Mouse (Mus musculus) spleen, postnatal 14 days (tissue): ENCODE data around the gene Cetn4.

Source experiments
- DNase-seq, 2 experiments: peaks; one replicate each; pipeline ENCODE4 v3.0.0; 2021 to 2022; ENCODE audit warnings: low spot score in 2 of 2

The Cetn4 gene

DNA sequence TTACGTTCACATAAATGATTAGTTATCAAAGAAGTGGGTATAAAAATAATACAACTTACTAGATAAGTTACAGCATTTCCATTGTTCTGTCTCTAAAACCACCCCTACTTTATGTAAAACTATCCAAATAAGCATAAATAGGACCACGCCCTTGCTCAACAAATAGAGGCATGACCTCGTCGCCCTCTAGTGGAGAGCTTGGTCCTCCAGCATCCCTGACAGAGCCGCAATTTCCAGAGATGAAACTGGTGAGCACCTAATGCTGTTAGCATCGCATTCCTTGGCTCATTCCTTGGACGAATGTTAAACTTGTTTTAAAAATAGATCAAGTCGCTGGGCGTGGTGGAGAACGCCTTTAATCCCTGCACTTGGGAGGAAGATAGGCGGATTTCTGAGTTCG, 9.8 kb downstream of the Cetn4 start:
- peak; percentile 20 to 39 for DNase-seq

DNA sequence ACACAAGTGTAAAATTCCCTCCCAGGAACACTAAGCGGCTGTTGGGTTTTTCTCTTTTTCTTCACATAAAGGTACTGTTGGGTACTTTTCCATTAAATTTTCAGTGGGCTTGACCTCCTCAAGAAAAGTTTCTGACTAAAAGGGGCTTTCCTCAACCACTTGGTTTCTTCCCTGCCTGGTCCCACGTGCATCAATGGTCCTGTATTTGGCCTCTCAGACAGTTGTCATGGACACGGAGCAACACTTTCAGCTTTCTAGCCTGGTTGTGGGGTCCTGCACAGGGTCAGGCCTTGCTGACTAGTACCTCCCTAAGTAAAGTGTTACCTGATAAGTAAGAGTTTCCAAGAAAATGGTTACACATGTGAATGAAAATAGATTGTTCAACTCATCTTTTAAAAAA, 13.0 kb downstream of the Cetn4 start:
- no peak for DNase-seq

DNA sequence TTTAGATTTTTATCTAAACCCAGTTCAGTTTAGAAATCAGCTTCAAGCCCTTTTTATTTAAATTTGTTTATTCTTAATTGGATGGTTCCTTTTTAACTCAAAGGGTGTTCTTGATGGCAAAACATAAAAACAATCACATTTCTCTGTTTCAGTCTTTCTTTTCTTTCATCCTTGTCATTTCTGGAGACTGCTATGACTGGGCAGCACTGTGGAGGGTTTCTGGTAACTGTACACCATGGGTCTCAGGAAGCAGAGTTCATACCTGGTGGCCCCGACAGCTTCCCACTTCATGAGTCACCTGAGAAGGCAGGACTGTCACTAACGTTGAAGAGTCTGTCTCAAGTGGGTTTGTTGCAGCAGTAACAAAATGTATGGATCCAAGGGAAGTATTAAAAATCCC, 19.9 kb downstream of the Cetn4 start:
- DNase-seq, result no peak

DNA sequence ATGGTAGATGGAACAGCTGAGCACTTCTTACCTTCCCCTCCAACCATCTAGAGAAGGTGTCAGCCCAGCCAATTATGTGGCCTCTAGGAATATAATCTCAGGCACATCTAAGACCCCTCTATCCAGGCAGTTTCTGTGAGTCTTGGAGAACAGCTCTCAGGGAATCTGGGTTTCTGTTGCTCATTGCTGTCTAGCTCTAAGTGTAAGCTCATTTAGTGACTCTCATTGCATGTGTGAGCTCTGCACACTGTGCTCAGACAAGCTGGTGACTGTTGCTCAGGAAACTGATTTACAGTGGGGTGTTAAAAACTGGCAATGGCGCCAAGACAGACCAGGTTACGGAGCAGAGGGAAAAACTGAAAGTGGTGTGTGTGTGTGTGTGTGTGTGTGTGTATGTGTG, 20.6 kb downstream of the Cetn4 start:
- DNase-seq, result no peak

DNA sequence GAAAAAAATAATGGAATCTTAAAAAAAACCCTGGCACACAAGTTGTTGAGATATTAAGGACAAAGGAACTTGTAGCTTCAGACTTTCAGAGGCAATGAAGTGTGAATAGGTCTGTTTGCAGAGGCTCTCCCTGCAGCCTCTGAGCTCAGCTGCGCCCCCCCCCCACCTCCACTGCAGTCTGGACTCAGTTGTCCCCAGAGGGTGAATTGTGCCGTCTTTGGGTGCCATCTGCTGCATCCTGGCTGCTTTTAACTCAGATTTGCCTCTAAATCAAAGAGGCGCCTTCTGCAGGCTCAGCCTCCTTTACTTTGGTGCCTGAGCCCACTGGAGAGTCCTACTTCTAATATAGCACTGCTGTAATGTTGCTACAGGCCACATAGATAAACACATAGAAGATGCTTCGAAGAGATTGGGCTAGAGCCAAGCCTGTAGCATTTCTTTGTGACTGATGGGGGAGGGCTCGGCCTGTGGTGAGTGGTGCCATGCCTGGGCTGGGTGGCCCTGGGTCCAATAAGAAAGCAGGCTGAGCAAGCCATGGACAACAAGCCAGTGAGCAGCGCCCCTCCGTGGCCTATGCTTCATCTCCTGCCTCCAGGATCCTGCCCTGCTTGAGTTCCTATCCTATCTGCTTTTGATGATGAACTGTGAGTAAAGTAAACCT, 21.5 kb downstream of the Cetn4 start:
- DNase-seq, result no peak

DNA sequence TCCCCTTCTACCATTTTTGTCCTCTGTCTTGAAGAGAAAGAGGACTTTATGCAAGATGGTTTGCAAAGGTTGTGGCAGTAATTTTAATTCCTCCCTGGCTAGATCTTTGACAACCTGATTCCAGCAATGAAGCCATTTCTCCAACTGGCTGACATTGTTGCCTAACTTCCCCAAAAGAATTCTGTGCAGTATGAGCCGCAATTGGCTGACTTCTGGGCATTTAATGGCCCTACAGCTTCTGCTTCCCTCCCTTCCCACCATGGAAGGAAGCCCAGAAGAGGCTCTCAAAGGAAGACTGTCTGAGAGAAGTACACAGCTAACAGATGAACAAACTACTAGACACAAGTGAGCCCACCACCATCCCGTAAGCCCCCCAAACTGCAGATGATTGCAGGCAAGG, 23.3 kb downstream of the Cetn4 start:
- no peak for DNase-seq

DNA sequence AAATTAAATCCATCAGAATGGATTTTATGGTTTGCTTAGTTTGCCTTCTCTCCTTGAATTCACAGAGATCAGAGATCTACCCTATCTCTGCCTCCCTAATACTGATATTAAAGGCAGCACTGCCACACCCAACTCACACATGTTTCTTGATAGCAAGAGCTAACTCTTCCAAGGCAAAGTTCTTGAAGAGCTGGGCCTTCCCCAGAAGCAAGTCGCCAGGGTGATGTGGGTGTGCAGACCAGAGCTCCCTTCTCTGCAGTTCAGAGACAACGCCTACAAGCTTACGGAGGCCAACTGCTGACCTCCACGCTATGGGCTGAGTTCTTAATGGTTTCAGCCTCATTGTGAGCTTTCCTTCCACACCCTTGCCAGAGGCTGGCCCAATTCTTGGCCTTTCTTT, 29.3 kb downstream of the Cetn4 start:
- no peak for DNase-seq

DNA sequence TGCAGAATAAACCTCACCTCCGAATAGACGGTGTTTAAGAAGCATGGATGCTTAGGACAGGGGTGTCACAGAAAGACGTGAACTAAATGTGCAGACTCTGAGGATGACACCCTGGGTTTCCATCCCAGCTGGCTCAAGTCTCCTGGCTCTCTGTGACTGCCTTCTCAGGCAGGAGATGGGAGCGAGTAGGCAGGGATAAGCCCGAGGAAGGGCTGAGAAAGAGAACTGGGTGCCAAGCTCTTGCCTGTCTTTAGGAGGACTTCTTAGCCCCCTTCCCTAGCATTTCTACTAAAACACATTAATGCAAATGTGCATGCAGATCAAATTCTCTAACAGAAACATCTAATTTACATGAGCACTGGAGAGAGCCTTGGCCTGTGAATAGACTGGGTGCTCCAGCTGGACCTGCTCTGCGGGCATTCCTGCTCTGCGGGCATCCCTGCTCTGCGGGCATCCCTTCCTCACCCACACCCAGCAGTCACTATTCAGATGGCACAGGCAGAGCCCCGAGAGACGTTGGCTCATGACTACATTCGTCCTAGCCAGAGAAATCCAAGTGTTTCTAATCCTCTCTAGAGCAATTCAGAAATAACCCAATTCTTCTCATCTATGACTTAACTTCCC, 30.1 kb downstream of the Cetn4 start:
- DNase-seq, result no peak

DNA sequence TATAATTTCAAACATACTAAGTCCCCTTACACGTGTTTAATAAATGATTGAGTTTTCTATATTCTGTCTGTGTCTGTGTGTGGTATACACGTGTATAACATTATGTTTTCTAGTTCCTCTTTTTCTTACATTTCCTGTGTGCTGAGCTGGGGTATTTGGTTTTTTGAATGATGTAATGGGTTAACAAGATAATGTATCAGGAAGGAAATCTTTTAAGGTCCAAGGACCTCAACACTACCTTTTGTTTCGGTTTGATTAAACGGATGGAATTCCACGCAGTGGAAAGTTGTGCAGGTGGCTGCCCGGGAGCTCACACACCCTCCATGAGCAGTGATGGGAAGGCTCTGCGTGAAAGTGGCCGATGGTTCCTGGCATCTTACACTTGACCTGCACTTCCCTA, 31.6 kb downstream of the Cetn4 start:
- DNase-seq, result no peak

DNA sequence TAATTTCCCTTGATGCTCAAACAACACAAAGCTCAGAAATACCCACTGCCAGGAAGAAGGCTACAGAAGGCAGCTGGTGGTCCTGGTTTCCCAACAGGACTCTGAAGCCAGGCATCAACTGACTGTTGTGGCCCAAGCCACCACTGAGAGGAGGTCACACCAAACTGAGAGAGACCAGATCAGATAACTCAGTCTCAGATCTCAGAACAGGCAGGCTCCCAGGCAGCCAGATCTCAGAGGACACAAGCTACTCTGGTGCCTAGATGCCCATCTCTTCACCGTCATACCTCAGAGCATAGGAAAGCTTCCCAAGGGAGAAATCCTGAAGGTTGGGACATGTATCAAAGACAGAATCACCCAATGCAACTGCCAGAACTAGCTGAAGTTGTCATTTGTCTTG, 32.3 kb downstream of the Cetn4 start:
- DNase-seq, result no peak

DNA sequence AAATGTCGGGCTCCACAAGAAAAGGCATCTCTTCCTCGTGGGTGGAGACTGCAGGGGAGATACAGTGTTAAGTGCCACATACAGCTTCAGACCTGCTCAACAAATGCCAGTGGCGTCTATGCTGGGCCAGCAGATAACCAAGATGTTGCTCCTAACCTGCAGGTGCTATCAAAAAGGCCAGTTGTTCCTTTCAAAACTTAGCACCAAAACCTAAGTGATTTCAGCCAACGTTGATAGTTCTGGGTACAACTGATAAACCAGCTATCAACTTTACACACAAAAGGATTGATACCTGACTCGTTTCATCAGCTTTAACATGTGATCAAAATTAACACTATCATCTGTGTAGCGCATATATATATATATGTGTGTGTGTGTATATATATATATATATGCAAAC, 37.8 kb downstream of the Cetn4 start:
- DNase-seq, result no peak

DNA sequence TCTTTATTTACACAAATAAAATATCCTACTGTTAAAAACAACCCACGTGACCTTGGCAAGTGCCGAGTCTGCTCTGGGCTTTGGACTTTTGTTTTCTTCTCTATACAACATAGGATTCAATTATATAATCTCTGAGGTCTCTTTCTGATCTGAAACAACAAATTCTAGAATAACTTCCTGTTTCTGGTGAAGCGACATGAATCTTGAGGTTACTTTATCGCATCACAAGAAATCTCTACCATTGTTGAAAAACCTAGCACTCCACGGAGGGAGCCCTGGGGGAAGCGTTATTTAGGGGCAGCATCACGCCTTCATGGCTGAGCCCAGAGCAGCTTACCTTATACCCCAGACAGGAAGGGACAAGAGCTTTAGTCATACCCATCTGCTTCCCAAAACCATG, 39.4 kb downstream of the Cetn4 start:
- no peak for DNase-seq

DNA sequence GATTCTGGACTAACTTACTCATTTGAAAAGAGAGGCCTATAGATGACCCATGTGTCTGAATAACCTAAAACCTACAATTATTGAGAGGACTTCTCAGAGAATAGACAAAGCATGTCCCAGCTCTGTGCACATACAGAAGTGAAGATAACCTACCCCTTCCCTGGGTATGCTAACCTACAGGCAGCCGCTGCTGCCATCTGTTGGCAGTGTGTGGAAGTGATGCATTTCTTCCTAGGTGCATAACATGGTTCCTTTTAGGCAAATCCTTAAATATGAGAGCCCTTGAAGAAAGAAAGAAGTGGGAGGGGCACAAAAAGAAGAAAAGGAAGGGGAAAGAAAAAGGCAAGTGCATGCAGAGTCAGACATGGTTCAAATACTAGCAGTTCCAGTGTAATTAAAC, 41.3 kb downstream of the Cetn4 start:
- peak in 1 of 2 experiments; percentile 50 for DNase-seq

DNA sequence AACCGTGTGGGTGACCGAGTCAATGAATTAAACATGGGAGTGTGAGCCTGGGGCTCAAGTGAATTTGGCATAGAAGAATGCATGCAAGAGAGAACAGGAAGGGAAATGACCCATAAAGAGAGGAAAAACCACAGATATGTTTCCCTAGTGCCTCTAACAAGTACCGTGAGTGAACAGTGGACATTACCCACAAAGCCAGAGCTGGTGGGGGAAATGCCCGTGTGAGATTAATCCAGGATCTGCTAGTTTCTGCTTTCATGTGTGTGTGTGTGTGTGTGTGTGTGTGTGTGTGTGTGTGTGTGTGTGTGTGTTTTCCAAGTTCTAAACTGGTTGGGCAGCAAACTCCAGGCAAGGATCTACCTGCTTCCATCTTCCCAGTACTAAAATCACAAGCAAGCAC, 42.6 kb downstream of the Cetn4 start:
- no peak for DNase-seq

DNA sequence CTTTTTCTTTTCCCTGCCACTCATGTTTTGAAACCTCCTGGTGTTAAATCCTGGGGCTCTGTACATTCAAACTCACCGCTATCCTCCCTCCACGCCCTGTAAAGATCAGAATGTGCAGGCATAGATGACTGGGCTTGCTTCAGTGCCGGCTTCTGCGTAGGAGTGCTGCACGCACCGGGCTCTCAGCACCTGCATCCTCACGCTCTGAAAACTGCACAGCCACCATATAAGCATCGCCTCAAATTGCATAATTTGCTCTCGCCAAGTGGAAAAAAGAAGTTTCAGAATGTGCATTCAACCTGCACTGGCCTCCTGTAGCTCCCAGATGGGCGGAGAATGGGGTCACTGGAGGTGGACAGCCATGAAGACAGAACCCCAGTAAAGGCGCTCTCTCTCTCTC, 44.2 kb downstream of the Cetn4 start:
- DNase-seq, result no peak

DNA sequence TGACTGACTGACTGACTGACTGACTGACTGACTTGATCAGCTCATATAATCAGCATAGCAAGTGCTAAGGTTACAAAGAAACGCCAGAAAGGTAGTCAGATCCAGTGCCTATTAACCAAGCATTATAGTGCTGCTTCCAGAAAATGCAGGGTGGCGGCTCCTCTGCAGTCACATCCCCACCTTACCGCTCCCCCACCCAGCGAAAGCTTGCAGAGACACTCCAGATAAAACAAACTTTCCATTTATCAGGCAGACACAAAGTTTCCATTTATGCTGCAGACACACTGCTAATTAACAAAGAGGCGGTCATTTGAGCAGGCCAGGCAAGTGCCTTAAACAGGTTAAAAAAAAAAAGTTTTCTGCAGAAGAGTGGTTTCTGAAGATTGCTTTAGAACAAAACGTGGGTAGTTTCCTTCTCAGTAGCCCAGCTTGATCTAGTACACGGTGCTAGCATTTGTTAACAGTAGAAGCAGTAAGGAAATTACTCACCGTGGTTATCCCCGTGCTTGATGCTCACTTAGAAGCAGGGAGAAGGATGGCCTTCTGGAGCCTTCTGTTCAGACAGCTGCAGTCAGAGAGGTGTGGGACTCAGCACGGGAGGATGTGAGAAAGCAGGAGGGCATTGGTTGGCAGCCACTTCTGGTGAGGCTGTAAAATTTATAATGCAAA, 53.0 kb downstream of the Cetn4 start:
- no peak for DNase-seq

DNA sequence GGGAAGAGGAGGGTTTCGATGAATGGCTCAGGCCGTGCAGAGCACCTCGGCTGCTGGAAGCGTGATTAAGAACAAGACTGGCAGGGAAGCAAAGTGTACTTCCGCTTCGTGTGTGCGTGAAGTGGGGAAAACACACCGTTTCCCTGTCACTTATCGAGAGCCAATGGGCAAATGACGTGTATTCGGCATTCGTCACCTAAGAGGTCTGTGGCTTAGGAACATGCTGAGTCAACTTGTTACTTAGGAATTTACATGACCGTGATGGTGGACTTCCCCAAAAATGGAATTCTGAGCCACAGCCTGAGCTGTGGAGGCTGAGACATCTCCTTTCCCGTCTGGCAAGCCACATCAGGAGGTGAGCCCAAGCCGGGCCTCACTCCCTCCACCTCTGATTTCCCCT, 54.7 kb downstream of the Cetn4 start:
- DNase-seq, result no peak
